Mouse (Mus musculus): ENCODE measurements around the gene H2-DMa. TPM values are rescaled to one million over a fixed set of nuclear protein-coding genes. Genes with fewer than 3 reads are reported as not detected.

Gene H2-DMa
- polyA plus RNA-seq, 1 experiment from 2014 or later: 13.0 TPM

GRCm38 (mm10) chr17:34107109-34107867 is 12.1 kb upstream of the H2-DMa start:
- 75% methylated on average over 7 of the region's 7 CpGs for WGBS
- Histone ChIP-seq H3K9ac (replicated peaks) (no peak overlapping the region), H3K9me3 (no peaks in the 10 kb centered on the region), H3K4me2 (replicated peaks) (no peak overlapping the region), H3K27ac (replicated peaks) (no peak overlapping the region; the same call in 1 of the 2 replicates), H3K4me1 (peaks cover 11% of the 10 kb centered on the region), H3K4me3 (no peak overlapping the region), H3K27me3 (no peaks in the 10 kb centered on the region), H3K36me3 (peaks cover 29% of the 10 kb centered on the region)
- peak; percentile 65; the same call in 1 of the 2 replicates for ATAC-seq (replicated peaks)

GRCm38 (mm10) chr17:34108460-34108859 is 10.9 kb upstream of the H2-DMa start:
- Histone ChIP-seq H3K36me3 (peaks cover 41% of the 10 kb centered on the region), H3K4me3 (no peak overlapping the region), H3K27me3 (no peaks in the 10 kb centered on the region), H3K9me3 (no peaks in the 10 kb centered on the region), H3K27ac (replicated peaks) (no peak overlapping the region), H3K4me1 (peaks cover 11% of the 10 kb centered on the region), H3K4me2 (replicated peaks) (no peak overlapping the region), H3K9ac (replicated peaks) (no peak overlapping the region)
- WGBS: 71% methylated on average over 5 of the region's 6 CpGs
- no peak for ATAC-seq (replicated peaks)

- H3K4me1 ChIP-seq: peaks cover 11% of the 10 kb centered on the region
- peak overlapping the region; percentile 49 for H3K27ac ChIP-seq (replicated peaks)
- H3K4me2 ChIP-seq (replicated peaks): no peak overlapping the region
- 77% methylated on average over 14 of the region's 14 CpGs for WGBS
- peaks cover 49% of the 10 kb centered on the region for H3K36me3 ChIP-seq
- H3K9me3 ChIP-seq: no peaks in the 10 kb centered on the region
- H3K4me3 ChIP-seq: no peak overlapping the region
- no peaks in the 10 kb centered on the region for H3K27me3 ChIP-seq
- H3K9ac ChIP-seq (replicated peaks): no peak overlapping the region
- no peak for ATAC-seq (replicated peaks)
These were observed 10.1 kb upstream of the H2-DMa start for GRCm38 (mm10) chr17:34109038-34109805.

- Histone ChIP-seq H3K4me3 (no peak overlapping the region), H3K36me3 (peaks cover 54% of the 10 kb centered on the region), H3K4me1 (peaks cover 11% of the 10 kb centered on the region), H3K9ac (replicated peaks) (no peak overlapping the region), H3K4me2 (replicated peaks) (no peak overlapping the region), H3K27ac (replicated peaks) (peak overlapping the region; percentile 49), H3K9me3 (no peaks in the 10 kb centered on the region), H3K27me3 (no peaks in the 10 kb centered on the region)
- ATAC-seq (replicated peaks): peak; percentile 21; the same call in 1 of the 2 replicates
- 69% methylated on average over 3 of the region's 3 CpGs for WGBS
These were observed 9.5 kb upstream of the H2-DMa start for GRCm38 (mm10) chr17:34109806-34110195.

GRCm38 (mm10) chr17:34110309-34110708 is 9.0 kb upstream of the H2-DMa start:
- WGBS: 54% methylated on average over 8 of the region's 8 CpGs
- Histone ChIP-seq H3K36me3 (peaks cover 59% of the 10 kb centered on the region), H3K27me3 (no peaks in the 10 kb centered on the region), H3K9ac (replicated peaks) (no peak overlapping the region), H3K4me2 (replicated peaks) (no peak overlapping the region), H3K4me3 (no peak overlapping the region), H3K27ac (replicated peaks) (peak overlapping the region; percentile 49), H3K4me1 (peaks cover 11% of the 10 kb centered on the region), H3K9me3 (no peaks in the 10 kb centered on the region)
- no peak for ATAC-seq (replicated peaks)

- Histone ChIP-seq H3K4me2 (replicated peaks) (no peak overlapping the region), H3K36me3 (peaks cover 69% of the 10 kb centered on the region), H3K9me3 (no peaks in the 10 kb centered on the region), H3K4me1 (peaks cover 34% of the 10 kb centered on the region), H3K9ac (replicated peaks) (no peak overlapping the region), H3K27me3 (no peaks in the 10 kb centered on the region), H3K27ac (replicated peaks) (no peak overlapping the region), H3K4me3 (no peak overlapping the region)
- WGBS: 90% methylated on average over 7 of the region's 7 CpGs
- ATAC-seq (replicated peaks): no peak
These were observed 5.2 kb upstream of the H2-DMa start for GRCm38 (mm10) chr17:34114114-34114513.

GRCm38 (mm10) chr17:34116736-34117370 is 2.5 kb upstream of the H2-DMa start:
- peak overlapping the region; percentile 80 for H3K4me2 ChIP-seq (replicated peaks)
- peaks cover 46% of the 10 kb centered on the region for H3K36me3 ChIP-seq
- no peak for ATAC-seq (replicated peaks)
- H3K27ac ChIP-seq (replicated peaks): no peak overlapping the region
- no peaks in the 10 kb centered on the region for H3K9me3 ChIP-seq
- peak overlapping the region; percentile 90 for H3K4me3 ChIP-seq
- peak overlapping the region; percentile 41 for H3K9ac ChIP-seq (replicated peaks)
- H3K4me1 ChIP-seq: peaks cover 23% of the 10 kb centered on the region
- 26% methylated on average over 7 of the region's 7 CpGs for WGBS
- H3K27me3 ChIP-seq: no peaks in the 10 kb centered on the region

GRCm38 (mm10) chr17:34117421-34118112 is 1.8 kb upstream of the H2-DMa start:
- Histone ChIP-seq H3K27me3 (no peaks in the 10 kb centered on the region), H3K4me3 (peak overlapping the region; percentile 90), H3K4me1 (peaks cover 23% of the 10 kb centered on the region), H3K4me2 (replicated peaks) (peak overlapping the region; percentile 80), H3K9me3 (no peaks in the 10 kb centered on the region), H3K27ac (replicated peaks) (peak overlapping the region; percentile 100; the same call in 1 of the 2 replicates), H3K9ac (replicated peaks) (peak overlapping the region; percentile 73), H3K36me3 (peaks cover 39% of the 10 kb centered on the region)
- WGBS: under 1% methylated on average over 5 of the region's 5 CpGs
- no peak for ATAC-seq (replicated peaks)

- no peaks in the 10 kb centered on the region for H3K9me3 ChIP-seq
- peak overlapping the region; percentile 73 for H3K9ac ChIP-seq (replicated peaks)
- H3K4me3 ChIP-seq: peak overlapping the region; percentile 90
- no peaks in the 10 kb centered on the region for H3K27me3 ChIP-seq
- peak overlapping the region; percentile 100 for H3K27ac ChIP-seq (replicated peaks)
- H3K4me1 ChIP-seq: peaks cover 26% of the 10 kb centered on the region
- H3K36me3 ChIP-seq: peaks cover 32% of the 10 kb centered on the region
- under 1% methylated on average over 57 of the region's 67 CpGs for WGBS
- peak overlapping the region; percentile 80 for H3K4me2 ChIP-seq (replicated peaks)
- ATAC-seq (replicated peaks): no peak
These were observed 1.0 kb upstream of the H2-DMa start for GRCm38 (mm10) chr17:34118113-34118872.

GRCm38 (mm10) chr17:34118873-34119248 is 480 bp upstream of the H2-DMa start:
- Histone ChIP-seq H3K27ac (replicated peaks) (peak overlapping the region; percentile 100), H3K4me3 (peak overlapping the region; percentile 90), H3K4me2 (replicated peaks) (peak overlapping the region; percentile 80), H3K9me3 (no peaks in the 10 kb centered on the region), H3K36me3 (peaks cover 26% of the 10 kb centered on the region), H3K9ac (replicated peaks) (peak overlapping the region; percentile 73), H3K27me3 (no peaks in the 10 kb centered on the region), H3K4me1 (peaks cover 32% of the 10 kb centered on the region)
- ATAC-seq (replicated peaks): no peak; the same call in 1 of the 2 replicates
- WGBS: 0% methylated on average over 38 of the region's 38 CpGs

GRCm38 (mm10) chr17:34120180-34120723 is 911 bp downstream of the H2-DMa start:
- no peak for ATAC-seq (replicated peaks)
- WGBS: under 1% methylated on average over 38 of the region's 42 CpGs
- Histone ChIP-seq H3K36me3 (peaks cover 12% of the 10 kb centered on the region), H3K4me1 (peaks cover 41% of the 10 kb centered on the region), H3K27me3 (no peaks in the 10 kb centered on the region), H3K9me3 (no peaks in the 10 kb centered on the region), H3K4me3 (peak overlapping the region; percentile 90), H3K9ac (replicated peaks) (peak overlapping the region; percentile 98), H3K27ac (replicated peaks) (peak overlapping the region; percentile 100), H3K4me2 (replicated peaks) (peak overlapping the region; percentile 80)

All from forebrain, embryonic 15.5 days (tissue).